Mouse (Mus musculus) CH12F3 (cell line): ENCODE measurements around the gene Gm3411.
"Not testable (repeated sequence)": the region's sequence is repeated elsewhere in the genome, so short reads cannot be mapped to it uniquely, and the experiment has no call there.

Experiments used
- in situ Hi-C: fragments of 300-500 bp; cut with MboI; formaldehyde crosslinking; loops from 2 replicates; pipeline ENCODE4 v1.14.3; 2020; ENCODE audit warnings: low sequenced_read_pairs

Gm3411 gene

GRCm38 (mm10) chr14:6286931-6287715 is at the start of gene Gm3411:
Gene Gm3411, minus strand, starts transcription at chr14:6287250.
- in situ Hi-C loops = not testable (repeated sequence)

- in situ Hi-C loops = not testable (repeated sequence)
Observed at GRCm38 (mm10) chr14:6304743-6305142, 17.7 kb upstream of the Gm3411 start, which contains the start of gene Gm21103. Gene Gm21103, minus strand, starts transcription at chr14:6304843.

GRCm38 (mm10) chr14:6219192-6219591 is 67.9 kb downstream of the Gm3411 start, which contains the start of gene Gm21560:
Gene Gm21560, minus strand, starts transcription at chr14:6219292.
- in situ Hi-C loops = not testable (repeated sequence)
